Mouse (Mus musculus): Measurements from ENCODE around the gene C2cd4b.

DNA sequence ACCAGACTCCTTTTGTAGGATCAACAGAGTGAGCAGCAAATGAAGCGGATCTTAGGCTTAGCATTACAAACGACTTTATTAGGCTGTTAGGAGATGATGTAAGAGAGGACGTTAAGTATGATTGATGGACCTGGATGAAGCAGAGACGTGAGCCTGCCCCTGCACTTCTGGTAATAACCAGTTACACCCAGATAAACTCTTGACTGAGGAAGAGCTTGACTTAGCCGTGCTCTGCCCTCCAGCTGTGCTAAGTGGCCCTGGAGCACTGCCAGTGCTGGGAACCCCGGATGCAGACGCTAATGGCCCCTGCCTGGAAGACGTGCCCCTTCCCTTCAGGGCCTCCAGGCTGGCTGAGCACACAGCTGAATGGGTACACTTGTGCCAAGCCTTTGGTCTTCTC is 19.3 kb downstream of the C2cd4b start:
- no peak for TF ChIP-seq CTCF (IDR thresholded peaks at IDR 0.05; ENCODE audit: control insufficient read depth, insufficient read depth, insufficient replicate concordance, low read depth, low read length)
- no peak for TF ChIP-seq POLR2A (IDR thresholded peaks at IDR 0.05; ENCODE audit: control insufficient read depth, low read depth, low read length)

Measured in testis, adult 2 months (tissue).